Mouse (Mus musculus) left cerebral cortex, postnatal 4 days (tissue): ENCODE data around the gene Wnt4. TPM values are rescaled to one million over a fixed set of nuclear protein-coding genes. Genes with fewer than 3 reads are reported as not detected.
A peak's percentile ranks its signal among the peaks of the same experiment; 100 is the strongest.

Experiments
- DNase-seq: peaks from one replicate; pipeline ENCODE4 v3.0.0-alpha.2; 2022
- intact Hi-C: fragments of 180-260 bp; cut with DNase I; formaldehyde crosslinking; loops from one replicate; pipeline ENCODE4 v1.15.1; 2025
- total RNA-seq, 2 experiments: library from RNA; stranded (reverse); gene quantifications; 2 replicates each; pipeline ENCODE4 v1.2.3; 2021

The Wnt4 gene
- 1 to 10 TPM; 7.5 to 7.7 TPM for total RNA-seq

- peak; percentile 49 for DNase-seq
- intact Hi-C loops = no loop called here
These were observed at the start of gene Wnt4 for GRCm38 (mm10) chr4:137277166-137277513. TSS of gene Wnt4 (plus strand) at chr4:137277489.

- intact Hi-C loops = no loop called here
- DNase-seq = peak; percentile 53
These were observed 48.6 kb upstream of the Wnt4 start for GRCm38 (mm10) chr4:137228566-137229115.

- intact Hi-C loops = no loop called here
- DNase-seq = peak; percentile 91
These were observed 45.5 kb upstream of the Wnt4 start for GRCm38 (mm10) chr4:137231494-137232470.

DNA sequence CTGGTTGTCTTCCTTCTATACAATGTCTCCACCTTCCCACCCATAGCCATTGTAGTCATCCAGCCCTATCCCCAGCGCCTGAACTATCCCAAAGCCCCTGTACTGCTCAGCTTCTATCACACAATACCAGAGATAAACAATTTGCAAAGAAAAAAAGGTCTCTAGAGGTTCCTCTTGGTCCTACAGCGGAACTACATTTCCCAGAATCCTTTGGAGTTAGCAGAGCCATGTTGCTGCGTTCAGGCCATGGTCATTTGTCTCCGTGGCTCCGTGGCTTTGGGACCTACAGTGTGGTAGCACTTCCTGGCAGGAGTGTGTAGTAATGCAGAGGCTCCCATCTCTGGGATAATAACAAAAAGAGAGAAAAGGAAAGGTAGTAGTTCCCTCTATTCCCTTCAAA is 43.7 kb upstream of the Wnt4 start:
- no peak for DNase-seq
- intact Hi-C loops = no loop called here

DNA sequence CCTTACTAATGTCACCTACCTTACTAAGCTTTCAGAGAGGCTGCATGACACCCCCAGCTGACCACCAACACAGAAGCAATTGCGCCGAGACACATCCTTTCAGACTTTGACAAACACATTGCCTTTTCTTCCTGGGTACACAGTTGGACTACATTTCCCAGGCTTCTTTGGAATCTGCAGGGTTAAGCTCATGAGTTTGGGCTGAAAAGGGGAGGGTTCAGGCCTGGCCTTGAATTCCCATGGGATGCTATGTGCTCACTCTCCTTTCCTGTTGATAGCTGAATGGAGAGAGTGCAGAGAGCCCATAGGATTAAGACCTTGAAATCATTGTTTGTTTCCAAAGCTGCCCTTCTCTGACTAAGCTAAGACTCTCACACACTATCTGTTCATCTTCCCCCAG is 42.8 kb upstream of the Wnt4 start:
- DNase-seq = no peak
- intact Hi-C loops = no loop called here

DNA sequence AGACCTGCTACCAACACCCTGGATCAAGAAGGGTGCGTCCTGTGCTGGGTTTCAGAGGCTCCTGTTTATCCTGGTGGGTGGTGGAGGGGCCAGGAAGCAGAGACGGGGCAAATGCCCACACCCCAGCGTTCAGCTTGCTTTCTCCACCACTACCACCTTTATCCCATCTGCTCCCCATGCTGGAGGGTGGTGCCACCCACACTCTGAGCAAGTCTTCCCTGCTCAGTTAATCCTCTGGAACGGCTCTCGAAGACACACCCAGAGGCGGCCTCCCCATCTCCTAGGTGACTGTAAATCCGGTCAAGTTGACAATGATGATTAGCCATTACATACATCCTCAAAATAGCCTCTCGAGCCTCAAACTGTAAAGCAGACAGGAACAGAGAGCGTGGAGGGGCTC is 41.9 kb upstream of the Wnt4 start:
- no peak for DNase-seq
- intact Hi-C loops = no loop called here

GRCm38 (mm10) chr4:137244883-137245282 is 32.4 kb upstream of the Wnt4 start:
- DNase-seq = no peak
- intact Hi-C loops = no loop called here

- DNase-seq = no peak
- intact Hi-C loops = no loop called here
These were observed 27.0 kb upstream of the Wnt4 start for GRCm38 (mm10) chr4:137250333-137250732.

- intact Hi-C loops = no loop called here
- DNase-seq = no peak
These were observed 26.4 kb upstream of the Wnt4 start for GRCm38 (mm10) chr4:137250849-137251248.

DNA sequence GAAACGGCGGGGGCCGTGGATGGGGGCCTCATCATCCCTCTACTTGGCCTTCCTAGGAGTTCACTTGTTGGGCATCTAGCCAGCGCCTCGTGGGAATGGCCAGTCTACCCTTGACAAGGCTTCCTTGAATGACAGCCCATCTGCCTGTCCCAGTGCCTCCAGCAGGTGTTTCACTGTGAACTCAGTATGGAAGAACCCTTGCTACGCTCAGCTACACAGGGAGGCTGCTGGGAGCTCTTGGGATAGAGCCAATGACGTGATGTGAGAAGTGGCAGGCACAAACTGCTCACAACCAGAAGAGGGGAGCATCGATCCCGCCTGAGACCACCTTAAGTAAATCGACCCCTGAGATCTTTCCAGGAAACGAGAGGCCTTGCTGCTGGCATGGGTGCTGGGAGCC is 23.7 kb upstream of the Wnt4 start:
- intact Hi-C loops = no loop called here
- peak; percentile 42 for DNase-seq

DNA sequence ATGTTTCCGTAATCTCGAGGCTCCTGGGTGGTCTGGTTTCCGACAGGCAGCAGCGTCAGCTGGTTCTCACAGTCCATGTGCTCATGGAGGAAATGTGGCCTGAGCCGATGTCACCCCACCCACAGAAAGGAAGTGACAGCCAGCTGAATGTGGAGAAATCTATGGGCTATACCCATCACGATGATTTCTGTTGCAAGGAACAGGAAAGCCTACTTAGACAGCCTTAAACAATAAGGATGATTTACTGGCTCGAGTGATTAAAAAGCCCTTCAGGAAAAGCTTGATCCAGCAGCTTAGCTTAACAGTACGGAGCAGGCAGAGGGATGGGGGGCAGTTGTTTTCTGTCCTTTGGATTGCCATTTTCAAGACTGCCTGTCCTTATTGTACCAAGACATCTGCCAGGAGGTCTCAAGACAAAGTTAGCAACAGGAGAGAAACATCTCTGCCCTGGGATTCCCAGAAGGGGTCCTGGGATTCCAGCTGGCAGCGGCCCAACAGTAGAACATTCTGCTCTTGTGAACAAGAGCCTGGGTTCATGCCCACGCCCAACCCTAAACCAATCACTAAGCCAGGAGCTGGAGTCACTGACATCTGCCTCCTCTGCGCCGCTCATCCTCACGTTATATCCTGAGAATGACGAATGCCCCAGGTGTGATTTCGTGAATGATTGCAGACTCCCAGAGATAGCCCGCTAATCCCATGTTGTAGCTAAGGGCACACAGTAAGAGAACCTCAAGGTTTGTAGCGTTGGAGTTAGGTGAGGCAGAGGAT is 22.9 kb upstream of the Wnt4 start:
- intact Hi-C loops = no loop called here
- no peak for DNase-seq

DNA sequence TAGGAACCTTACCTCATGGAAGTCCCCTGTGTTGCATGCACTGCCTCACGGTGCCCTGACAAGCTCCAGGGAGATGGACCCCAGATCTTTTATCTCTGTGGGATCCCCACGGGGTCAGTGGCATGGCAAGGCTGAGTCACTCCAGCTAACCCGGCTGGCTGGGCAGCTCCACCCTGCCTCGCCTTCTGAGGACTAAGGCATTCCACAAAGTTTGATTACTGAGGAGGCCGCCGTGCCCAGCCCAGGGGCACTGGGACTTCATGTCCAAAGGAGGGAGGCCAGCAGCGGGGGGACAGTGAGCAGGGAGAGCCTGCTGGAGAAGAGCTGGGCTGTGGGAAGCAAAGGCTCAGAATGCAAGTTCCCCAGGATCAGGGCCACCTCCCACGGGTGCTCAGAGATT is 21.7 kb upstream of the Wnt4 start:
- no peak for DNase-seq
- intact Hi-C loops = no loop called here

DNA sequence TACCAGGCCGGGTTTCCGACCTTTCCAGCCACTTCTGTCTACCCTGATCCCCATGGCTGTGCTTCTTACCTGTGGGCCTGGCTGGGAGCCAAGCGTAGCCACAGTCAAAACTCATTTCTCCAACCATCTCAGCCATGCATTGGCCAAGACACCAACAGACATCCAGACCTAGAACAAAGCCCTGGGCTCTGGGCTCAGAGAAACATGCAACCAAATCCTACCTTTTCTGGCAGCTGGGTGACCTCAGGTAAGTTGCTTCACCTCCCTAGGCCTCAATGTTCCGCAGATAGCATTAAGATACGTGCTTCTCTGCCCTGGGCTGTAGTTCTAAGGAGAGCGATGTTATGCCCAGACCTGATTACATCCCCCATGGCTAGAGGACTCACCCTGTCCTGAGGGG is 15.5 kb upstream of the Wnt4 start:
- no peak for DNase-seq
- intact Hi-C loops = no loop called here

DNA sequence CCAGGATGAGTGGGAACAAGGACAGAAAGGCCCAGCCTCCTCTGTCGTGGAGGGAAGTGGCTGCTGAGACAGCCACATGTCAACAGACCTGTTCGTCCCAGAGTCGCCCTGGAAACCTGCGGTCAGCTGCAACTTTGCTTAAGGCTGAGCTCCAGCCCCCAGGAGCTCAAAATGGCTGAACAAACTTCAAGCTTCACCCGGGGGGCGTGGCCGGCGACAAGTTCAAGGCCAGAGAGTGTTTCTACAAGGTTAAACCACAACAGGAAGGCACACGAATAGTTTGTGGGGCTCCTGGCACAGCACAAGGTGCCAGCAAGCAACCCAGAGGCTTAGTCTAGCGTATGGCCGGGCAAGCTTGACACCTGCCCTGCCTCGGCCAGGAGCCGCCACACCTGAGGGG is 13.2 kb upstream of the Wnt4 start:
- intact Hi-C loops = no loop called here

DNA sequence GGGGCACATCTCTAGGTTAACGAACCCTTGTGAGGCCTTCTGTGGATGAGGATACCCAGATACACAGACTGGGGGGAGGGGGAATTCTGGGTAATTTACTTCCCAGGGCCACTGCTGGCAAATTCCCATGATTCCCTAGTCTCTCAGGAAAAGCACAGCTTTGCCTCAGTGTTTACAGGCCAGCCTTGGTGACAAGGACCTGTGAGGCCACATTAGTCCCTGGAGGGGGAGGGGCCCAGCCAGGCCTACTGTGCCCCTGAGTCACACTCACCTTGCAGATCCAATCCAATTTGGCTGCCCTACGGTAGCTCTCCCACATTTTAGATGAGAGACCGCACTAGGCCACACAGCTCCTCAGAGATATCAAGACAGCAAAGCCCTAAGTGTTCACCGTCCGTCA is 12.2 kb upstream of the Wnt4 start:
- DNase-seq = no peak
- intact Hi-C loops = no loop called here

More for the DNA sequence above, 13.2 kb upstream of the Wnt4 start:
- no peak for DNase-seq

DNA sequence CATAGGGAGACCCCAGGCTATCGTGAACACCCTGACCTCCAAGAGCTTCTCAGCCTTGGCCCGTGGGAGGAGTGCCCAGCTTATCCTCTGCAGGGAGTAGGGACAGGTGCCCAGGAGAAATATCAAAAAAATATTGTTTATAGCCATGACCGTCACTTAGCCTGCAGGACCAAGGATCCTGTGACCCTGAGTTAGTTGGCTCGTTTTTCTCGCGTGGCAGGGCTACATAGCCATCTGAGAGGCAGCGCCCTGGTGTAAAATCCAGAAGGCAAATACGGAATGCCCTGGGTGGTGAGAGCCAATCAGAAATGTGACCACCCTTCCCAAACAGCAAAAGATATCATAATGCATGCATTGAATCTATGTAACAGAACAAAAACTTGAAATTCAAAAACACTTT is 8.7 kb upstream of the Wnt4 start:
- intact Hi-C loops = no loop called here
- no peak for DNase-seq

- intact Hi-C loops = no loop called here
- no peak for DNase-seq
These were observed 5.4 kb upstream of the Wnt4 start for GRCm38 (mm10) chr4:137271856-137272255.

DNA sequence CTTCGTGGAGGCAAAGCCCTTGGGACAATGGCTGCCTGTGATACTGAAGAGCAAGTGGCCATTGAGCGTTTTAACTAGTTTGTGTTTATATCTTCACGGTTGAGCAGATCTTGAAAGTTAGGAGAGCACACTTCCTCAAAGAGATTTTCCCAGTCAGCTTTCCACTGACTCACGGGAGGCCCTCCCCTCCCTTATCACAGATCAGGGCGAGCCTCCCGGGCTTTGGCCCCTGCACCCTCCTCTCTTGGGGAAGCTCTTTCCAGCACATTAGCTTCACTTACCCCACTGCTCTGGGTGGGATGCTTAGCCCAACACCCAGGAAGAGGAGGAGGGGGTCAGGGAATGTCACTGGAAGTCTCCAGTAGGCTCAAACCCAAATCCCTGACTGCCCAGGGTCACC is 3.0 kb upstream of the Wnt4 start:
- no peak for DNase-seq
- intact Hi-C loops = no loop called here

DNA sequence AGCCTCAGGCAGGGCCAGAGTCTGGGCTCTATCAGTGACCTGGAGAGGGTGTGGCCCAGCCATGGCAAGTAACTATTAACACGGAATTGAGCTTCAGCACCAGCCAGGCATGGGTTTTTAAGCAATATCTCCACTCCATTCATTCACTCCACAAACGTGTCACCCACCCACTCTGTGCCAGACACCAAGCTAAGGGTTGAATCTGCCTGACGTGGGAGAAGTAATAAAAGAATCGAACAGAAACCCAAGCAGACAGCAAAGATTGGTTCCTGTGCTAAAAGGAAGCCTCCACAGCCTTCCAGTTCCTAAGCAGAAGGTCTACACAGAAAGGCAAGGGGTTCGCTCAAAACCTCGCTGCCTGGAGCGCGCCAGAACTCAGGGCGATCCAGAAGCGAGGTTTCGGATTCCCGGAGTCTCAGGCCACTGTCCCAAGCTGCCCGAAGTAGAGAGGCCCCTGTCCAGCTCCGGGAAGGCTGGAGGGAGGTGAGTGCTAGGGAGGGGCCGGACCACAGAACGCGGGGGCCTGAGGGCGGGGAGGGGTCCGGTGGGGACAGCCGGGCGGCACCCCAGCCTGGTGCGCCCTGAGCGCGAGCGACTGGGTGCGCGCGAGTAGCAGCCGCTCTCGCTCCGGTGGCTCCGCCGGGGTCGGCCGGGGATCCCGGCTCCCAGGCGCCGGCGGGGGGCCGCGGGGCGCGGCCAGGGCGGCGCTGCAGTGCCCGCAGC is 685 bp upstream of the Wnt4 start:
- intact Hi-C loops = no loop called here
- no peak for DNase-seq

DNA sequence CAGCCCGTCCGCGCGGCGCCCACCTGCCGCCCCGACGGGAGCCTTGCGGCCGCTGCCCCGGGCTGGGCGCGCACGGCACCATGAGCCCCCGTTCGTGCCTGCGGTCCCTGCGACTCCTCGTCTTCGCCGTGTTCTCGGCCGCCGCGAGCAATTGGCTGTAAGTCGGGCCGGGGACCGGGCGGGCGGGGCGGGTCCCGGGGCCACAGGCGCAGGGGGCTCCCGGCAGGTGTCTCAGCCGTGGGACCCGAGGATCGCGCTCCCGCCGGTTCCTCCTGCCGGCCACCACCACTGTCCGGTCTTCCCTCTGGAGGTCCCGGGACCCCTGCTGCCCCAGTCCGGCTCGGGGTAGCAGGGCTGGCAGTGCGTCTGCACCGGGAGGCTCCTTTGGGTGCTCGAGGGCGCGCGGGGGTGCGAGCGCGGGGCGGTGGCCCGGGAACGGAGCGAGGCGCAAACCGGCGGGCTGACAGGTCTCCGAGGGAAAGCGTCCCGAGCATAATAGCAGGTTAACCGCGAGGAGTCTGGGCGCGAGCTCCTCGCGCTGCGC is 383 bp downstream of the Wnt4 start:
- DNase-seq = no peak
- intact Hi-C loops = no loop called here
